Mouse (Mus musculus) CD4-positive, CD25-positive, alpha-beta regulatory T cell, adult 4 months (primary cell): ENCODE data around the gene H2al2a. TPM values are rescaled to one million over a fixed set of nuclear protein-coding genes. Genes with fewer than 3 reads are reported as not detected.
"Not testable (repeated sequence)": the region's sequence is repeated elsewhere in the genome, so short reads cannot be mapped to it uniquely, and the experiment has no call there.

Experiments
- ATAC-seq: one replicate; pipeline ENCODE4 v1.8.0; 2017
- polyA plus RNA-seq, 2 experiments: library from polyadenylated mRNA; unstranded; fragments of 100-300 nt; shearing (Covaris generic); gene quantifications; one replicate each; pipeline ENCODE4 v1.2.1; 2017

Gene H2al2a
- polyA plus RNA-seq, 2 experiments from 2014 or later: not detected

DNA sequence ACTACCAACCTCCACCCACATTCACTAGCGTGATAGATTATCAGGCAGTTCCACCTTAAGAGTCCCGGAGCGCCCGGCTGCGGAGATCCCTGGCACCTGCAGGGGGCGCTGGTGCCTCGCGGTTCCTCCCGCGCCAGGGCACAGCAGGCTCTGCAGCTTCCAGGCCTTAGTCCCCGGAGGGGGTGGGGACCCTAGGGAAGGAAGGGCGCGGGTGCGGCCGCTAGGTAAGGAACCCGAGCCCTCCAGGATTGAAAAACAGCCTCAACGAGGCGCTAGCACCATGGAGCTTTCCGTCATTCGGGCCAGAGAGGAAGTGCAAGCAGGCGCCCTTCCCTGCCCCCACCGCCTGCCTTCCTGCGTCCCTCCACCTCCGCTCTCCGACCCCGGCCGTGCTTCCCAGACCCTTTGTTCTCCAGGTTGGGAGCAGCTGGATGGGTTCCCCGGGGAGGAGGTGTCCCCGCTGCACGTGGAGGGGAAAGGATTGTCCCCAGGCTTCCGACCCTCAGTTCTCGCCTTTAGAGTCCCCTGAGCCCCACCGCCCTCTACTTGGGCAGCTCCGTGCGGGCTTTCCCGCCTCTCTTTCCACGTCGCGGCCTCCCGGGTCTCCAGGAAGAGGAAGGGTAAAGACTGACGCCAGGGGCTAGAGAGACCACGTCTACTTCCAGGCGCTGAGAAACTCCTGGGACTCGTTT, 30.8 kb upstream of the H2al2a start:
- peak; percentile 84 for ATAC-seq

DNA sequence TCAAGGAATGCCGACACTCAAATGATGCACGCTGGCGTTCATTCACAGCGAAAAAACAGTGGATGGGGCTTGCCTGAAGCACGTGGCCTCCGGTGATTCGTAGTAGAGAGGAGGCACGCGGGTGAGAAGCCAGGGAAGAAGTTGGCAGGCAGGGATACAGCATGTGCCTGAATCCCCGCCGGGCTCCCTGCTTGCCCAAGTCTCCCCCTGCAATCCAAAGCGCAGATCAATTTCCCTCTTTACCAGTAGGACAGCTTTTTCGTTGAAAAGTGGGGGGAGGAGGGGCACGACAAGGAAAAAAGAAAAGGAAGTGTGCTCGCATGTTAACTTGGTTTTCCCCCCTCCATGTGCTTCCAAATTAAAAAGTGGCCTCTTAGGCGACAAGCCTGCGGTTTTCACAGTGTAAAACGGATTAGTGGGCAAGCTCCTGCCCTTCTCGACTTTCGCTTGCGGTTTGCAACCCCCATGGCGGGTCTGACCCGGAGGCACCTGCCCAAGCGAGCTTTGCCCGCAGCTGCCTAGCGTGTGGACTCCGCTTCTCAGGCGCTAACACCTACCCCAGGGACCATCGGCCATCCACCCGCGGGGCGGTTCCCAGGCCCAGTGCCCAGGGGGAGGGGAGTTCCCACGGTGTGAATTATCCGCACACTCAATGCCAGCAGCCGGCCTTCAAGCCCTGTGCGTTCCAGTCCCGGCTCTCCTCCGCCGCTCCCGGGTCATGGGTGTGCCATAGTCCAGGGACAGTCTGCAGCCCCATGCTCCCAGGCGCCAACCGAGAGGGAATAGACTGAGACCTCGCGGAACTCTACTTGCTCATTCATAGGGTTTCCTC, 29.6 kb upstream of the H2al2a start:
- no peak for ATAC-seq

GRCm38 (mm10) chr2:18025781-18026115, 29.0 kb upstream of the H2al2a start:
- no peak for ATAC-seq

GRCm38 (mm10) chr2:18025116-18025515, 28.4 kb upstream of the H2al2a start:
- ATAC-seq: no peak

GRCm38 (mm10) chr2:18022886-18023285, 26.1 kb upstream of the H2al2a start:
- no peak for ATAC-seq

DNA sequence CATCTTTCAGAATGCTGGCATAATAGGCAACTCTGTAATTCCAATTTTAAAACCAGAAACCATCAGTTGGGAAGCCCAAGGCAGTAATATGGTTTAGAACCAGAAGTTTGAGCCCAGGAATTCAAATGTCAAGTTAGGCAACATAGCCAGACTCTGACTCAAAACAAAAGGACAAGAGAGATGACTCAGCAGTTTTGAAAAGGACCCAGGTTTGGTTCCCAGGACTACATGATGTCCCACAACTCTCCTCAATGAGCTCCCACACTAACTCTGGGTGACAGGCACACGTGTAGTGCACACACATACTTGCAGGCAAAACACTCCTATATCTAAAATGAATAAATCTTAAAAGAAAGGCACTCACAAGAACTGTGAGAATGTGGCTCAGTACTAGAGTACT, 22.4 kb upstream of the H2al2a start:
- ATAC-seq: no peak

DNA sequence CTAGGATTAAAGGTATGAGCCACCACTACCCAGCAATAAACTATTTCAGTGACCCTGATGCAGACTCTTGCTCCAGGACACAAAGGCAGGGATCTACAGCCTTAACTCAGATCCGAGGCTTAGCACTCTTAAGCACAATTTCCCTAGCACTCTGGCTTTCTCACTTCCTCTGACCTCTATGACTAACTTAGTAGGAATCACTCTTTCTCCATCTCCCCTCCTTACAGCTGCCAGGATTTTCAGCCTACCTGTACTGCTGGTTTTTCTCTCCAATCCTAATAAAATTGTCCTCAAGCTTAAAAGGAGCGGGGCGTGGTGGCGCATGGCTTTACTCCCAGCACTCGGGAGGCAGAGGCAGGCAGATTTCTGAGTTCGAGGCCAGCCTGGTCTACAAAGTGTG, 20.6 kb upstream of the H2al2a start:
- no peak for ATAC-seq

DNA sequence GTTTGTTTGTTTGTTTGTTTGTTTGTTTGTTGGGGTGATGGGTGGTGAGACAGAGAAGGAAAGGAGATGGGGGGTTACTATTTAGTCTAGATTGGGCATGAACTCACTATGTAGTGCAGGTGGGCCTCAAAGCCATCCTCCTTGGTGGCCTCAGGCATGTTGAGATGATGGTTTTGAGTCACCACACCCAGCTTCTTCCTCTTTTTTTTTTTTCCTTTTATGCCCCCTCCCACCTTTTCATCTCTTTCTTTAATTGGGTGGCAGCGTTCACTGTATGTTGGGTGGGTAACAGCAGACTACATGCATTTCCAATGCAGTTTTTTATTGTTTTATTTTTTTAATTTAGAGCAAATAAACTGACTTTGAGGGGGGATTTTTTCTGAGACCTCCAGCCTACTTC, 19.9 kb upstream of the H2al2a start:
- ATAC-seq: no peak

DNA sequence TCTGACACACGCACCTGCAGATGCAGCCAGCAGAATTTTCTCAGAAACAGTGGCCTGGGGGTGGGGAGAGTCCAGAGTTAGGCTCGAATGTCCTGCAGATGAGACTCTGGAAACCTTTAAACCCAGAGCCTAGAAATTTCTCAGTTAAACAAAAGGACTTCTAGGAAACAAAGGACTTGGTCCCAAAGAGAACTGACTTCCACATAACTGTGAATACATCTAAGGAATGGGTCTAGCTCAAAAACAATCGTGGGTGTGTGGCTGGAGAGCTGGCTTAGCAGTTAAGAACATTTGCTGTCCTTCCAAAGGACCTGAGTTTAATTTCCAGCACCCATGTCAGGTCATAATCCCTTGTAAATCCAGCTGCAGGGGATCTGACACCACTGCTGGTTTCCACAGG, 18.8 kb upstream of the H2al2a start:
- no peak for ATAC-seq

GRCm38 (mm10) chr2:18012866-18013265, 16.1 kb upstream of the H2al2a start:
- ATAC-seq: no peak

DNA sequence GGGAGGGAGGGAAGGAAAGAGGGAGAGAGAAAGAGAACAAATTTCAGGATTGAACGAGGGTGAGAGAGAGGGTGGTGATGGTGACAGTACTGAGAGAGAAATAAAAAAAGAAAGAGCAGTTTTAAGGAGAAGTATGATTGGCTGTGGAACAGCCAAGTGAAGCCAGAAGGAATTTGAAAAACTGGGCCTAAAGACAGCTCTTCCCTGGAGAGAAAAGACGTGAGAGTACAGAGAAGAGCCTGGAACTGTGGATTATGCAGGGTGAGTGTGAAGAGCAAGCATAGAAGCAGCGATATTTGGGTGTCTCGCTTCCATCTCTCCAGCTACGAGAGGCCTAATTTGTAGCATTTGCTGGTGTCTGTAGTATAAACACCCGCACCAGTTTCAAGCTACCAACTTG, 14.5 kb upstream of the H2al2a start:
- no peak for ATAC-seq

- no peak for ATAC-seq
Observed at GRCm38 (mm10) chr2:18005137-18005536, 8.4 kb upstream of the H2al2a start.

- no peak for ATAC-seq
Observed at GRCm38 (mm10) chr2:18004286-18004685, 7.5 kb upstream of the H2al2a start.

DNA sequence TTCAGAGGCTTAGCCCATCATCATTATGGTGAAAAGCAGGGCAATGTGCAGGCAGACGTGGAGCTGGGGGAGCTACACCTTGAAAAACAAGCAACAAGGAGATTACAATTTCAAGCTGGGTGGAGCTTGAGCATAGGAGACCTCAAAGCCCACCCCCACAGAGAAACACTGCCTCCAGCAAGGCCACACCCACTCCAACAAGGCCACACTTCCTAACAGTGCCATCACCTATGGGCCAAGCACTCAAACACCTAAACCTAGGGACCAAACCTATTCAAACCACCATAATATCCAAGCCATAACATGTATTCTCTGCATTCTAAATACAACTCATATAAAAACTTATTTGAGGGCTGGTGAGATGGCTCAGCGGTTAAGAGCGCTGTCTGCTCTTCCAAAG, 5.5 kb upstream of the H2al2a start:
- no peak for ATAC-seq

DNA sequence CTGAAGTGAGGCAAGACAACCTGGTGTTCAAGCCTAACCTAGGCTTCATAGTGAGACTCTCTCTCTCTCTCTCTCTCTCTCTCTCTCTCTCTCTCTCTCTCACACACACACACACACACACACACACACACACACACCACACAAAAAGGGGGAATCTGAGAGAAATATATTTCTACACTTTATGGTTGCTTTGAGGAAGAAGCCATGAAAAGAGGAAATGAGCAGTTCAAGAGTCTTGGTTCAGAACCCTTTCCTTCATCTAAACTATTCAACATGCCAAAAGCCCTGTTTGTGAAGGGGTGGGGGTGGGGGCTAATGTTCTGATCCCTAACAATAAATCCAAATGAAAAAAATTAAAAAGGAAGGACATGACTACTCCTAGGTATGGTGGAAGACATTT, 7.2 kb downstream of the H2al2a start:
- no peak for ATAC-seq

- no peak for ATAC-seq
Observed at GRCm38 (mm10) chr2:17989115-17989514, 7.6 kb downstream of the H2al2a start.

GRCm38 (mm10) chr2:17986694-17987093, 10.1 kb downstream of the H2al2a start:
- ATAC-seq: no peak

- ATAC-seq: no peak
Observed at GRCm38 (mm10) chr2:17984774-17985173, 12.0 kb downstream of the H2al2a start.

DNA sequence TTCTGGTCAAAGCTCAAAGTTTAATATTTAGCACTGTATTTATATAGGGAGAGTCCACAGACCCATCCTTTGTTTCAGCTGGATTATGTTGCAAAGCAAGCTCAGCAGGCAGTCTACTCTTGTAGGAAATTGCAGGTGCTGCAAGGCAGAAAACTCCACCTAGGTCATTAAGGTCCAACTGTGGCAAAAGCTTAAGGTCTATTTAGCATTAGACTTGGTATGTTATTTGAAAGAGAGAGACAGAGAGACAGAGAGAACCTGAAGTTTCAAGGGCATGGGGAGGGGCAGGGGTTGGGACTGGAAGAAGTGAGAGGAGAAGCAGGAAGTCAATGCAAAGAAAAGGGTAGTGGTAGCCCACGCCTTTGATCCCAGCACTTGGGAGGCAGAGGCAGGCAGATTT, 14.0 kb downstream of the H2al2a start:
- no peak for ATAC-seq

- no peak for ATAC-seq
Observed at GRCm38 (mm10) chr2:17978706-17979105, 18.1 kb downstream of the H2al2a start.

GRCm38 (mm10) chr2:17978251-17978650, 18.5 kb downstream of the H2al2a start:
- not testable (repeated sequence) for ATAC-seq

DNA sequence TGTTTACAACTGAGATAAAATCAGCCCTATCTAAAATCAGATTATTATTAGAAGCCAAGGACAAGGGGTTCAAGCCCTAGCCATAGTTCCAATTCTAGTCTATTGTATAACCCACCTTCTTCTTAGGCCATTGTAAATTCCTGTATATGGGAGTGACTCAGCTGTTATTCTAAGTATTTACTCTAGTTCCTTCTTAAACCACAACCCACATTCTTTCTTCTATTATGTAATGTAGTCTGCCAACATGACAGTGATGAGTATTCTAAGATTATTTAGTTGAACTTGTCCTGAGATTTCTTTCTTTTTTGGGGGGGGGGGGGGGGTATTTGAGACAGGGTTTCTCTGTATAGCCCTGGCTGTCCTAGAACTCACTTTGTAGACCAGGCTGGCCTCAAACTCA, 19.1 kb downstream of the H2al2a start:
- not testable (repeated sequence) for ATAC-seq

DNA sequence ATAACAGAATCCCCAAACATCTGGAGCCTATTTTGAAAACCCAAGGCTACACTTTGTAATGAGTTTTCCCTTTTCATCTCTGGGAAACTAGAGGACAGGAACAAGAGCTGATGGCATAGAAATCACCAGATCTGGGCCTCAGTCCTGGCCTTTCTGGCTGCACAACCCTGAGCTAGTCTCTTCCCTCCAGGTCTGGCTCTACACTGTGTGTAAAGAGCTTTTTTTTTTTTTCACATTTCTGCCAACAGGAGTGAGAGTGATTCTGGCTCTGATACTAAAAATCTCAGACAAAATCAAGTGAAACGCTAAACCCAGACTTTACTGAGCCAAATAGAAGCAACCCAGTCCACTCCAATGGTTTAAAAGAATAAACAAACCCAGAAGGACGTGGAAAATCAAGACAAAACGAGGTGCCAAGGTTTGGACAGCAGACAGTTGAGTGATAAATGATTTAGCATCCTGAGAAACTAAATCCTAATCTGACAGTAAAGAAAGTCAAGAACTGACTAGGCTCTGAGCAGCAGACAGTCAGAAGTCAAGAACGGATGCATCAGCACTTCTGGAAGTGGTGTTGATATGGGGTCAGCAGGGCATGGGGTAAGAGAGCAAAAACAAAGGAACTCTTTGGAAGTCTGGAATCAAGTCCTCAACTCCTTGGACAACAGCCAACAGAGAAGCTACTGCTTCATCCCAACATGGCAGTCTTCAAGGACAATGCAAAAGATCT, 21.0 kb downstream of the H2al2a start:
- no peak for ATAC-seq
